Mouse (Mus musculus) adrenal gland, postnatal 25 days (tissue): ENCODE results near the gene Rundc3b. TPM values are rescaled to one million over a fixed set of nuclear protein-coding genes. Genes with fewer than 3 reads are reported as not detected.

ENCODE experiments used
- DNase-seq: peaks from one replicate; pipeline ENCODE4 v3.0.0; 2021; ENCODE audit warnings: mixed read lengths
- total RNA-seq: library from RNA; stranded (reverse); gene quantifications from 2 replicates; pipeline ENCODE4 v1.2.3, GENCODE M21; 2021

Rundc3b gene
- total RNA-seq, 1 experiment from 2014 or later: 6.4 TPM

- DNase-seq: no peak
Observed at GRCm38 (mm10) chr5:8488701-8489297, 134.0 kb downstream of the Rundc3b start.

- DNase-seq: no peak
Observed at GRCm38 (mm10) chr5:8487989-8488700, 134.6 kb downstream of the Rundc3b start.

DNA sequence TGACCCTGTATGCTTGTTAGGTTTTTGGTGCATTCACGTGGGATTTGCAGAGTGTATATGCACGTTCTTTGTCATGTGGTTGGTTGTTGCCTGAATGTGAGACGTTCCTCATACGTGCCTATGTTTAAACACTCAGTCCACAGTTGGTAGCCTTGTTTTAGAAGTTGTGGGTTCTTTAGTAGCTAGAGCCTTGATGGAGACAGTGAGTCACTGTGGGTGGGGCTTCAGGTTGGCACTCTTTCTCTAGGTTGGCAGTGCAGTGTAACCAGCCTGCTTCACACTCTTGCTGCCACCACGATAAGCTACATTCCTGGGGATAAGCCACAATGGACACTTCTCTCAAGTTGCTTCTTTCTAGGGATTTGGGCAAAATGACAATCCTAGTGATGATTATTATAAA, 166.2 kb downstream of the Rundc3b start:
- DNase-seq: no peak

GRCm38 (mm10) chr5:8455565-8455964, 167.2 kb downstream of the Rundc3b start:
- no peak for DNase-seq

Other genes starting within 250 kb of the Rundc3b start
- gene Dbf4, start 200.2 kb downstream of the Rundc3b start, total RNA-seq: 9.8 and 10.5 TPM in 2 replicates
- 13.1 and 15.1 TPM in 2 replicates for gene Slc25a40, start 200.1 kb downstream of the Rundc3b start, total RNA-seq
- gene Abcb1a, start 37.1 kb upstream of the Rundc3b start, total RNA-seq: 48.1 and 56.1 TPM in 2 replicates
- gene Abcb1b, start 175.2 kb upstream of the Rundc3b start, total RNA-seq: 2,242 and 2,571 TPM in 2 replicates